Mouse (Mus musculus): ENCODE data around the gene Lrrc8e. TPM values are rescaled to one million over a fixed set of nuclear protein-coding genes. Genes with fewer than 3 reads are reported as not detected.

Gene Lrrc8e
- polyA plus RNA-seq, 2 experiments, result 0.30 to 0.37 TPM

DNA sequence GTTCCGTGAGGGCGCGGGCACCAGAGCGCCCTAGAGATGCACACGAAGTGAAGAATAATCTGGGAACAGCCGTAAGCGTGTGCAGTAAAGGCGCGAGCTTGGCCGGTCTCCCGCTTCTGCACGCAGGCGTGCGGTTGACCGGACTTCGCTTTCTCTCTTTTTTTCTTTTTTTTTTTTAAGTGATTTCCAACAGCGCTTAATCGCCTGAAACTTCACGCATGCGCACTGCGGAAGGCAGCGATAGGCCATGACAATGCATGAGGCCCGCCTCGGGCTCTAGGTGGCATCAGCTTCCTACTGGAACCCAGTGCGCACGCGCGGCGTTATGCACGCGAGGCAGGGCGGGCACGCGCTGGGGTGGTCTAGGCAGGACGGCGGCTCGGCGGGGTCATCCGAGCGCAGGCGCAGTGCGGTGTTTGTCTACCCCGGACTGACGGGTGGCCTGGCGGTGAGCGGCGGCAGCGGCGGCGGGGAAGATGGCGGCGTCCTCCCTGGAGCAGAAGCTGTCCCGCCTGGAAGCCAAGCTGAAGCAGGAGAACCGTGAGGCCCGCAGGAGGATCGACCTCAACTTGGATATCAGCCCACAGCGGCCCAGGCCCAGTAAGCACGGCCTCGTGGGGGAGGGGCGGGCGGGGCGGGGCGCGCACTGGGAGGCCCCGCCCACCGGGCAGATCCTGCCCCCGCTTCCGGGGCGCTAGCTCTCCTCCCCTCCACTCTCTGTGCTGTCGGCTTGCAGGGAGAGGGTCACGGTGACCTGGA is 12.0 kb downstream of the Lrrc8e start, which contains the start of the genes Map2k7 and Gm49320:
Gene Map2k7, plus strand, starts transcription at position 307 of the 759 bp plus-strand sequence.
Gene Gm49320, plus strand, starts transcription at position 432 of the 759 bp plus-strand sequence.
- H3K9me3 ChIP-seq (ENCODE audit: control insufficient read depth, low read length), result no peaks in the 10 kb centered on the region
- H3K9ac ChIP-seq (ENCODE audit: low read depth, low read length, severe bottlenecking), result peak within 1 kb of the TSS; percentile 88
- H3K27ac ChIP-seq (replicated peaks; ENCODE audit: low read depth, low read length), result peak within 1 kb of the TSS; percentile 93
- ATAC-seq (ENCODE audit: low FRiP score, low read depth) (peak; percentile 94), DNase-seq (ENCODE audit: low spot score) (peak; percentile 100)
- peaks cover 16% of the 10 kb centered on the region for H3K4me1 ChIP-seq (ENCODE audit: control insufficient read depth, insufficient read depth, low read length)
- no peaks in the 10 kb centered on the region for H3K27me3 ChIP-seq (ENCODE audit: control insufficient read depth, insufficient read depth, low read length)
- H3K4me3 ChIP-seq (replicated peaks; ENCODE audit: low read length), result peak within 1 kb of the TSS; percentile 82
- H3K4me2 ChIP-seq (replicated peaks; ENCODE audit: low read depth, low read length, severe bottlenecking), result peak within 1 kb of the TSS; percentile 86
- under 1% methylated on average over 57 of the region's 71 CpGs for WGBS
- peak; percentile 80; the same call in 1 of the 2 replicates for TF ChIP-seq POLR2A (IDR thresholded peaks at IDR 0.05; ENCODE audit: borderline replicate concordance, extremely low read depth, insufficient read depth, insufficient read length)
- H3K36me3 ChIP-seq (ENCODE audit: control insufficient read depth, insufficient read depth, low read length), result peaks cover 26% of the 10 kb centered on the region

DNA sequence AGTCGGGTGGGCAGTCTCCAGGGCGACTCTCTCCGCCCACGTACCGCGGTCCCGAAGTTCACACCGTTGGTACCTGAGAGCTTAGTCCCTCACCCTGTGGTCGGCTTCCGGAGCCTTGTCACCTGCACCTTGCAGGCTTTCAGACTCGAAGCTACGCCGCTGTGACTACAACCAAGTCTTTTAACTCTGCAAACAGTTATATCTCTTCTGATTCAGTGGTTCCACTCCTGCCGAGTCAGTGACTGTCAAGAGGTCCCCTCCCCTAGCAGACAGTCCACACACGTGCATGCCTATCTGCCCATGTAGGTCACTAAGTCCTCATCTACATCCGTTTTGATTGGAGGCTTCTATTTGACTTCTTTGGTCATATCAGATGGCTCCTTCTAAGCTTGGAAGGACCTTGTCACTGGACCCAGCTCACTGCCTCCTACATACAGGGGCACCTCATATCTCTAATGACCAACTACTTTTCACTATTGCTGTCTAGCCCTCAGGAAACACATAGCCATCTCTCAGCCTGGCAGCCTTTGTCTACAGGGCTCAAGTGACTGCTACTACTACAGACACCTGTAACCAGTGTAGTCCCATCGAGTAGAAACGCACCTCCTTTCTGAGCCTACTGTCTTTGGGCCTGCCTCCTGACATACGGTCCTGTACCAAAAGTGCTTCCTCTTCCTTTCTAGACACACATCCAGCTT is 12.7 kb downstream of the Lrrc8e start:
- 13% methylated on average over 19 of the region's 19 CpGs for WGBS
- H3K27me3 ChIP-seq (ENCODE audit: control insufficient read depth, insufficient read depth, low read length), result no peaks in the 10 kb centered on the region
- peak overlapping the region; percentile 88 for H3K9ac ChIP-seq (ENCODE audit: low read depth, low read length, severe bottlenecking)
- H3K4me3 ChIP-seq (replicated peaks; ENCODE audit: low read length), result peak overlapping the region; percentile 82
- no peaks in the 10 kb centered on the region for H3K9me3 ChIP-seq (ENCODE audit: control insufficient read depth, low read length)
- no peak for ATAC-seq (ENCODE audit: low FRiP score, low read depth)
- peak overlapping the region; percentile 84; the same call in 1 of the 2 replicates for H3K27ac ChIP-seq (replicated peaks; ENCODE audit: low read depth, low read length)
- H3K36me3 ChIP-seq (ENCODE audit: control insufficient read depth, insufficient read depth, low read length), result peaks cover 34% of the 10 kb centered on the region
- peak overlapping the region; percentile 86 for H3K4me2 ChIP-seq (replicated peaks; ENCODE audit: low read depth, low read length, severe bottlenecking)
- TF ChIP-seq POLR2A (IDR thresholded peaks at IDR 0.05; ENCODE audit: borderline replicate concordance, extremely low read depth, insufficient read depth, insufficient read length), result no peak
- no peak for DNase-seq (ENCODE audit: low spot score)
- H3K4me1 ChIP-seq (ENCODE audit: control insufficient read depth, insufficient read depth, low read length), result peaks cover 16% of the 10 kb centered on the region

DNA sequence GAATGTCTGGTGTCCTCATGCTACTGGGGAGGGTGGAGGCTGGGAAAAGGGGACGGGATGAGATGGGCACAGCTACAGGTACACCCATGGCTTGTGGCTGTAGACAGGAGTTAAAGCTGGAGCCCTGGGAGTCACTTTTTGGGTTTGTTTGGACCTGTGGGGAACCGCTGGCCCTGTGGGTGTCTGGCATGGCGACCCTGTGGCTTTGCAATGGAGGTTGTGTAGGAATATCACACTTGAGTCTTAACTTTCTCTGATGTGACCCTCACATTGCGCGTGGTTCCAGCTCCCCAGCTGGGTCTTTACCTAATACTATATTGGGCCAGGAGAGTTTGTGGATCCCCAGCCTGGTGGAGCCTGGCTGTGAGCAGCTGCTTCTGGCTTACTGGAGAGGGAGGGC is 18.4 kb downstream of the Lrrc8e start:
- peaks cover 80% of the 10 kb centered on the region for H3K36me3 ChIP-seq (ENCODE audit: control insufficient read depth, insufficient read depth, low read length)
- H3K4me2 ChIP-seq (replicated peaks; ENCODE audit: low read depth, low read length, severe bottlenecking), result no peak overlapping the region
- DNase-seq (ENCODE audit: low spot score) (no peak), ATAC-seq (ENCODE audit: low FRiP score, low read depth) (no peak)
- peaks cover 14% of the 10 kb centered on the region for H3K4me1 ChIP-seq (ENCODE audit: control insufficient read depth, insufficient read depth, low read length)
- no peaks in the 10 kb centered on the region for H3K27me3 ChIP-seq (ENCODE audit: control insufficient read depth, insufficient read depth, low read length)
- no peak overlapping the region for H3K9ac ChIP-seq (ENCODE audit: low read depth, low read length, severe bottlenecking)
- no peaks in the 10 kb centered on the region for H3K9me3 ChIP-seq (ENCODE audit: control insufficient read depth, low read length)
- H3K4me3 ChIP-seq (replicated peaks; ENCODE audit: low read length), result no peak overlapping the region
- no peak for TF ChIP-seq POLR2A (IDR thresholded peaks at IDR 0.05; ENCODE audit: borderline replicate concordance, extremely low read depth, insufficient read depth, insufficient read length)
- WGBS, result 94% methylated on average over 5 of the region's 5 CpGs
- no peak overlapping the region for H3K27ac ChIP-seq (replicated peaks; ENCODE audit: low read depth, low read length)

DNA sequence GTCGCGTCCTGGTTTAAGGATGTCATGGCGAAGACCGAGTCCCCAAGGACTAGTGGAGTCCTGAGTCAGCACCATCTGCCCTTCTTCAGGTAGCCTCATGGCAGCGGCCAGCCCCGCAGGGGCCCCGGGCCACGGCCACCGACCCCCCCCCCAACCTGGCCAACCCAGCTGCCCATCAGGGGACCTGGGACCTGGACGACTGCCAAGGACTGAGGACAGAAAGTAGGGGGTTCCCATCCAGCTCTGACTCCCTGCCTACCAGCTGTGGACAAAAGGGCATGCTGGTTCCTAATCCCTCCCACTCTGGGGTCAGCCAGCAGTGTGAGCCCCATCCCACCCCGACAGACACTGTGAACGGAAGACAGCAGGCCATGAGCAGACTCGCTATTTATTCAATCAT is 19.1 kb downstream of the Lrrc8e start:
- Histone ChIP-seq H3K9me3 (ENCODE audit: control insufficient read depth, low read length) (no peaks in the 10 kb centered on the region), H3K36me3 (ENCODE audit: control insufficient read depth, insufficient read depth, low read length) (peaks cover 80% of the 10 kb centered on the region), H3K4me3 (replicated peaks; ENCODE audit: low read length) (no peak overlapping the region), H3K4me2 (replicated peaks; ENCODE audit: low read depth, low read length, severe bottlenecking) (no peak overlapping the region), H3K27me3 (ENCODE audit: control insufficient read depth, insufficient read depth, low read length) (no peaks in the 10 kb centered on the region), H3K9ac (ENCODE audit: low read depth, low read length, severe bottlenecking) (no peak overlapping the region), H3K4me1 (ENCODE audit: control insufficient read depth, insufficient read depth, low read length) (peaks cover 14% of the 10 kb centered on the region), H3K27ac (replicated peaks; ENCODE audit: low read depth, low read length) (no peak overlapping the region)
- no peak for TF ChIP-seq POLR2A (IDR thresholded peaks at IDR 0.05; ENCODE audit: borderline replicate concordance, extremely low read depth, insufficient read depth, insufficient read length)
- no peak for DNase-seq (ENCODE audit: low spot score)
- no peak for ATAC-seq (ENCODE audit: low FRiP score, low read depth)
- WGBS, result 90% methylated on average over 11 of the region's 13 CpGs

DNA sequence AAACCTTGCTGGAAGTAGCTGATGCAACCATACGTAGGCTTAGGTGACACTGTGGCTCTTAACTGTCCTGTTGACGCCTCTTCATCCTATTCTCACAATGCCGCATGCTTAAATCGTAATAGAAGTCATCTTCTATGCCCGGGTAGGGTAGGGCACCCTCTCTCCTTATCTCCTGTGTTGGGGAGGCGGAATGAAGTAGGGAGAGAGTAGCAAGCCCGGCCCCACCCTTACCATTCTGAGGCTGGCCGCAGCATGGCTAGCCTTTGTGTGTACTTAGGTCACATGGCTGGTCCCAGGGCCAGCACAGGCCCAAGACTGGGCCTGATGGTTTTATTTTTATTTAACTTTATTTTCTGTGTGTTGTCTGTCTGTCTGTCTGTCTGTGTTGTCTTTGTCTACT is 20.6 kb downstream of the Lrrc8e start:
- H3K4me2 ChIP-seq (replicated peaks; ENCODE audit: low read depth, low read length, severe bottlenecking), result no peak overlapping the region
- WGBS, result 96% methylated on average over 8 of the region's 8 CpGs
- no peaks in the 10 kb centered on the region for H3K27me3 ChIP-seq (ENCODE audit: control insufficient read depth, insufficient read depth, low read length)
- H3K9ac ChIP-seq (ENCODE audit: low read depth, low read length, severe bottlenecking), result no peak overlapping the region
- peaks cover 67% of the 10 kb centered on the region for H3K36me3 ChIP-seq (ENCODE audit: control insufficient read depth, insufficient read depth, low read length)
- no peak overlapping the region for H3K27ac ChIP-seq (replicated peaks; ENCODE audit: low read depth, low read length)
- ATAC-seq (ENCODE audit: low FRiP score, low read depth), result no peak
- no peak overlapping the region for H3K4me3 ChIP-seq (replicated peaks; ENCODE audit: low read length)
- no peak for TF ChIP-seq POLR2A (IDR thresholded peaks at IDR 0.05; ENCODE audit: borderline replicate concordance, extremely low read depth, insufficient read depth, insufficient read length)
- H3K9me3 ChIP-seq (ENCODE audit: control insufficient read depth, low read length), result no peaks in the 10 kb centered on the region
- no peak for DNase-seq (ENCODE audit: low spot score)
- peaks cover 14% of the 10 kb centered on the region for H3K4me1 ChIP-seq (ENCODE audit: control insufficient read depth, insufficient read depth, low read length)

All from limb, embryonic 14.5 days (tissue).